Mouse (Mus musculus): Measurements from ENCODE around the gene Mrps21. TPM values are rescaled to one million over a fixed set of nuclear protein-coding genes. Genes with fewer than 3 reads are reported as not detected.
"Not testable (repeated sequence)": the region's sequence is repeated elsewhere in the genome, so short reads cannot be mapped to it uniquely, and the experiment has no call there.

The Mrps21 gene
- polyA plus RNA-seq, 2 experiments: 155 to 303 TPM

DNA sequence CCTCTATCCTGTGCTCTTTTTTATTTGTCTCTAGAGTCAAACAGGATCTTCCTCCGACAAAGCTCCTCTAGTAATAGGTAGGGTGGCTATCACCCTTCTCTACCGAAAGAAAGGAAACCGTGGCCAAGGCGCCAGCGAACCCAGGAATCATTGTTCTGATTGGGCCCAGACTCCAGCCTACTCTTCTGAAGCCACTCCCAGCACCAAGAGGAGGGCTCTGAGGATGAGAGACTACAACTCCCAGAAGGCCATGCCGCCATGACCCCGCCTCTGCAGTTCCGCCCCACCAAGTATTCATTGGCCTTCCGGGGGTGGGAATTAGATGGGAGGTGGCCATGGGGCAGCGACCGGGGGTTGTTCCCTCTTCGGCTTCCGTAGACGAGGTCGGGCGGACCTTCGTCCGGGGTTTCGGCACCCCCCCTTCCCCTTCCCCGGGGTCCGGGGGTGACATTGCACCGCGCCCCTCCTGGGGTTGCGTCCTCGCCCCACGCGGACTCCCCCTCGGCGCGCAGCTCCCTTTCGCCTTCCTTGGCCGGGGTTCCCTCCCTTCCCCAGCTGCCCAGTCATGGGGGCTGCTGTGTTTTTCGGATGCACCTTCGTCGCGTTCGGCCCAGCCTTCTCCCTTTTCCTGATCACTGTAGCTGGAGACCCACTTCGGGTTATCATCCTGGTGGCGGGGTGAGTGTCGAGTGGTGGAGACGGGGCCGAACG lies 22.4 kb upstream of the Mrps21 start, which contains the start of gene Aph1a:
TSS of gene Aph1a (plus strand) at position 364 of the 711 bp plus-strand sequence.
- Histone ChIP-seq H3K4me2 (replicated peaks; ENCODE audit: low read depth, low read length, severe bottlenecking) (peak within 1 kb of the TSS; percentile 79), H3K27ac (replicated peaks; ENCODE audit: low read depth, low read length) (peak within 1 kb of the TSS; percentile 77), H3K36me3 (ENCODE audit: control insufficient read depth, insufficient read depth, low read length) (peaks cover 15% of the 10 kb centered on the region), H3K9ac (ENCODE audit: low read depth, low read length, severe bottlenecking) (peak within 1 kb of the TSS; percentile 74), H3K4me3 (replicated peaks; ENCODE audit: low read length) (peak within 1 kb of the TSS; percentile 67)
- WGBS: 0% methylated on average over 22 of the region's 43 CpGs
- peak; percentile 64; the same call in 1 of the 2 replicates for TF ChIP-seq POLR2A (IDR thresholded peaks at IDR 0.05; ENCODE audit: borderline replicate concordance, extremely low read depth, insufficient read depth, insufficient read length)
- not testable (repeated sequence) for H3K27me3 ChIP-seq (ENCODE audit: control insufficient read depth, insufficient read depth, low read length); H3K4me1 ChIP-seq (ENCODE audit: control insufficient read depth, insufficient read depth, low read length); H3K9me3 ChIP-seq (ENCODE audit: control insufficient read depth, low read length)
- peak; percentile 97 for ATAC-seq (ENCODE audit: low FRiP score, low read depth)
- peak; percentile 98 for DNase-seq (ENCODE audit: low spot score)

DNA sequence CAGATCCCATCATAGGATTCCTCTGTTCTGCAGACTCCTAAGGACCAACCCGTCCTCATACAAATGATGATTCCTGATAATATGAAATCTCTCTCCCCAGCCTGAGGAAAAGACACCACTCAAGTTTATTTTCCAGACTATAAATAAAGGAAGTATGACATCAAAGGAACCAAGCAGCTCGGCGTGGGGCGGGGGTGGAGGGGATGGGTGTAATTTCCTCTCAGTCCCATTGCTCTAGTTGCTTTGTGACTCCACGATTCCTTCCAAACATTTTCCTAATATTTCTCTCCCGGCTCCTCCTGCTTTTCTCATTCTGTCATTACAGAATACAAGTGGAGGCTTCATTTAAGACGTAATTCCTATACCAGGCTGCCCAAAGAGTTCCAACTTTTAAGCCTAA lies 21.8 kb upstream of the Mrps21 start:
- DNase-seq (ENCODE audit: low spot score): no peak
- no peaks in the 10 kb centered on the region for H3K9me3 ChIP-seq (ENCODE audit: control insufficient read depth, low read length)
- no peak for ATAC-seq (ENCODE audit: low FRiP score, low read depth)
- peaks cover 10% of the 10 kb centered on the region; the same call in 1 of the 2 replicates for H3K4me1 ChIP-seq (ENCODE audit: control insufficient read depth, insufficient read depth, low read length)
- no peak for TF ChIP-seq POLR2A (IDR thresholded peaks at IDR 0.05; ENCODE audit: borderline replicate concordance, extremely low read depth, insufficient read depth, insufficient read length)
- WGBS: 13% methylated on average over 7 of the region's 7 CpGs
- peaks cover 12% of the 10 kb centered on the region for H3K36me3 ChIP-seq (ENCODE audit: control insufficient read depth, insufficient read depth, low read length)
- no peaks in the 10 kb centered on the region for H3K27me3 ChIP-seq (ENCODE audit: control insufficient read depth, insufficient read depth, low read length)
- H3K4me2 ChIP-seq (replicated peaks; ENCODE audit: low read depth, low read length, severe bottlenecking): peak overlapping the region; percentile 62
- H3K4me3 ChIP-seq (replicated peaks; ENCODE audit: low read length): peak overlapping the region; percentile 67
- H3K27ac ChIP-seq (replicated peaks; ENCODE audit: low read depth, low read length): peak overlapping the region; percentile 77
- peak overlapping the region; percentile 53 for H3K9ac ChIP-seq (ENCODE audit: low read depth, low read length, severe bottlenecking)

DNA sequence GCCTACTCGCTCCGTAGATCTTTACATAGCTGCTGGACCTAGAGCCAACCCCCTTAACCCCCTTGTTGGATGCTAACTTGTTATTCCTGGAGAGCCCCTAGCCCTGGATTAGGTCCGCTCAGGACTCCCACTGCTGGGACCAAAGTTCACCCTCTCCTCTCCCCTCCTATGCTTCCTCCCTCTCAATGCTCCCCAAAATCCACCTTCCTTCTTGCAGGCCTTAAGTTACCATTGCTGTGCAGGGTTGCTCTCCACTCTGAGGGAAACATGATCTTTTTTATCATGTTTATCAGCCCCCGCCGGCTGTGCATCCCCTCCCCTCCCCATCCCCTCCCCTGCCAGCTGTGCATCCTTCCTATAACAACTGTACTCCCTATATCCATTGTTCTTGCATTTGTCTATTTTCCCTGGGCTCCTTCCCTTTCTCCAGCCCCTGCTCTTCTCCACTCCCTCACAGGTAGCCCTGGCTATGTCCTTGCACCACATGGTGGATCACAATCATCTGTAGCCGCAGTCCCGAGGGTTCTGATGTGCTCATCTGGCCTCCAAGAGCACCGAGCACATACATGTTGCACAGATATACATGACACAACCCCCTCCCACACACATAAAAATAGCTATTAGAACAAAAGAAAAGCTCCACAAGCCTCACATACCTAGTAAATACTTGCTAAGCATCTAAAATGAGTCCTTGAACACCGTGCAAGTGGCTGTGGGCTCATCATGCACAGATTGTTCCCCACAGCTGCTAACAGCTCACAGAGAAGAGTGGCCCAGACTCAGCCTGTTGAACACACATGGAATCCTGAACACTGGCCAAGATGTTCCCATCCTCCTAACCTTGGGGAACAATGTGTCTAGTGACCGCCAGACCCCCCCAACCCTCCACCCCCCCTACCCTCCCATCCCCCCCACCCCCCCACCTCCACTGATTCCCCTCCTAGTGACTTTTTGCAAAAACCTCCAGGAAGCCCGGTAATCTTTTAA lies 21.0 kb upstream of the Mrps21 start:
- Histone ChIP-seq H3K27me3 (ENCODE audit: control insufficient read depth, insufficient read depth, low read length) (no peaks in the 10 kb centered on the region), H3K36me3 (ENCODE audit: control insufficient read depth, insufficient read depth, low read length) (0 out of 2 replicates have a peak, but pooled peaks cover 5% of the 10 kb centered on the region), H3K9ac (ENCODE audit: low read depth, low read length, severe bottlenecking) (peak overlapping the region; percentile 18; the same call in 1 of the 2 replicates), H3K27ac (replicated peaks; ENCODE audit: low read depth, low read length) (peak overlapping the region; percentile 77), H3K4me3 (replicated peaks; ENCODE audit: low read length) (peak overlapping the region; percentile 17), H3K4me1 (ENCODE audit: control insufficient read depth, insufficient read depth, low read length) (peaks cover 10% of the 10 kb centered on the region; the same call in 1 of the 2 replicates), H3K4me2 (replicated peaks; ENCODE audit: low read depth, low read length, severe bottlenecking) (peak overlapping the region; percentile 42), H3K9me3 (ENCODE audit: control insufficient read depth, low read length) (no peaks in the 10 kb centered on the region)
- no peak for TF ChIP-seq POLR2A (IDR thresholded peaks at IDR 0.05; ENCODE audit: borderline replicate concordance, extremely low read depth, insufficient read depth, insufficient read length)
- WGBS: 35% methylated on average over 11 of the region's 11 CpGs
- no peak for DNase-seq (ENCODE audit: low spot score)
- no peak; the same call in 1 of the 2 replicates for ATAC-seq (ENCODE audit: low FRiP score, low read depth)

DNA sequence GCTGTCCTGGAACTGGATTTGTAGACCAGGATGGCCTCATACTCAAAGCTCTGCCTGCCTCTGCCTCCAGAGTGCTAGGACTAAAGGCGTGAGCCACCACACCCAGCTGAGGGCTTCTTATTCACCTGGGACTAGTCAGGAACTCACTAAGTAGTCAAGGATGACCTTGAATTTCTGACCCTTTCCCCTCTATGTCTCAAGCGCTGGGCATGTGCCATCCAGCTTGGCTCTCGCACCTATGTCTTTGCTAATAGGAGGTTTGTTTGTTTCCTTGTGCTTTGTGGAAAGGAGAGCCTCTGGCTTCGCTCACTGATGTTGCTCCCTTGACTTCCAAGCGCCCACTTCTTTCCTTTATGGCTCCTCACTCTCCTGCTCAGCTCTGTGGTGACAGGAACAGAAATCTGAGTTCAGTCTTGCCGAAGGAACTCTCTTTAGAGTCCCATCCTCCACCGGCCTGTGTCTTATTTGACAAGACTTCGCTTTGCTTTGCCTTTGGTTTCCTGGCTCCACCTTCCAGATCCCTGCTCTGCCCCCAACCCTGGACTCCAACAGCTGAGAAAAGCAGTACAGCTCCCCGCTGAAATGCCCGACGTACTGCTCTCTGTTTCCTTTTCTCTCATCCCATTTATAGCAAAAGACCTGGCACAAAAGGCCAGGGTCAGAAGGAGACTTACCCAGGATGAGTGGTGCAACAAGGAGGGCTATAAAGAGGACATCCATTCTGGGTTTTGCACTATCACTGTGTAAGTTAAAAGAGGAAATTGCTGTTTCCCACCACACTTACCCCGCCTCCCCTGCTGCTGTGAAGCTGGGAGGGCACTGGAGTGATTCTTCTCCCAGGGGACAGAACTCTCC lies 20.1 kb upstream of the Mrps21 start, which contains the start of gene BC028528:
TSS of gene BC028528 (minus strand) at position 795 of the 855 bp plus-strand sequence.
- WGBS: 26% methylated on average over 12 of the region's 12 CpGs
- H3K4me1 ChIP-seq (ENCODE audit: control insufficient read depth, insufficient read depth, low read length): peaks cover 10% of the 10 kb centered on the region; the same call in 1 of the 2 replicates
- no peaks in the 10 kb centered on the region for H3K9me3 ChIP-seq (ENCODE audit: control insufficient read depth, low read length)
- peak within 1 kb of the TSS; percentile 42 for H3K4me2 ChIP-seq (replicated peaks; ENCODE audit: low read depth, low read length, severe bottlenecking)
- H3K9ac ChIP-seq (ENCODE audit: low read depth, low read length, severe bottlenecking): peak within 1 kb of the TSS; percentile 21; the same call in 1 of the 2 replicates
- no peak for TF ChIP-seq POLR2A (IDR thresholded peaks at IDR 0.05; ENCODE audit: borderline replicate concordance, extremely low read depth, insufficient read depth, insufficient read length)
- peak within 1 kb of the TSS; percentile 61 for H3K27ac ChIP-seq (replicated peaks; ENCODE audit: low read depth, low read length)
- peak within 1 kb of the TSS; percentile 17 for H3K4me3 ChIP-seq (replicated peaks; ENCODE audit: low read length)
- H3K36me3 ChIP-seq (ENCODE audit: control insufficient read depth, insufficient read depth, low read length): 0 out of 2 replicates have a peak, but pooled peaks cover 4% of the 10 kb centered on the region
- no peaks in the 10 kb centered on the region for H3K27me3 ChIP-seq (ENCODE audit: control insufficient read depth, insufficient read depth, low read length)
- ATAC-seq (ENCODE audit: low FRiP score, low read depth) (no peak), DNase-seq (ENCODE audit: low spot score) (peak; percentile 77)
